Mouse (Mus musculus) spleen, embryonic (tissue): ENCODE measurements around the gene Vwa3a.
"Not testable (repeated sequence)": the region's sequence is repeated elsewhere in the genome, so short reads cannot be mapped to it uniquely, and the experiment has no call there.

Experiments
- CTCF ChIA-PET: fragments of 350-600 bp; sonication (Branson Sonifier 250); formaldehyde crosslinking; loops from one replicate; lab custom pipeline; 2022; lab: Charles Lee

Gene Vwa3a

DNA sequence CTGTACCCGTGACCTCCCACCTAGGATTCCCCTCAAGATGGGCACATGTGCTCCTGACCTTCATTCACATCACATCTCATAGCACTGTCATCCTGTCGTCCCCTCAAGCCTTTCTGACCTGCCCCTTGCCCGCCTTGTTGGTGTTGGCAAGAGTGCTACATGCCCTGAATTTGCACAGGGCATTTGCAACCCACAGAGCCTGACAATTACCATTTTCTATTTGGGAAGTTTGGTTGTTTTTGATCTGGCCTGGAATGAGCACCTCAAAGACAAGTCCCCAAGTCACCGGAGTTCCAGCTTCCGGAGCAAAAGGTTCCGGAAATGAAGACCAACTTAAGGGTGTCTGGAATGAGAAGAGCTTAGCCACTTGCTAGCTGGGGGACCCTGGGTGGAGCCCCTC is at the start of gene Vwa3a:
TSS of gene Vwa3a (plus strand) at position 301 of the 400 bp plus-strand sequence.
- CTCF ChIA-PET = no interaction called here

DNA sequence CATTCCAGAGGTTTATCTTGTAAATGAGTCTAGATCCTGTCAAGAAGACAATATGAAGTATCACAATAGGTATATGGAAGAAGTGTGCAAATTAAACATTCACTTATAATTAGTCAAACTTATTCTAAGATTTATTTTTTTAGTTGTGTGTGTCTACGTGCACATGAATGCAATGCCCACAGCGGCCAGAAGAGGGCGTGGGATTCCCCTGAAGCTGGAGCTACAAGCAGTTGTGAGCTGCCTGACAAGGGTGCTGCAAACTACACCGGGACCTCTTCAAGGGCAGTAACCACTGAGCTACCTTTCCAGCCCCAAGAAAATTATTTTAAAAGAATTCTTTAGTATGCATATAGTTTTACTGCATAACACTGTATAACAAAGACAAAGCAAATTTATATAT is 48.5 kb upstream of the Vwa3a start:
- CTCF ChIA-PET = no interaction called here

DNA sequence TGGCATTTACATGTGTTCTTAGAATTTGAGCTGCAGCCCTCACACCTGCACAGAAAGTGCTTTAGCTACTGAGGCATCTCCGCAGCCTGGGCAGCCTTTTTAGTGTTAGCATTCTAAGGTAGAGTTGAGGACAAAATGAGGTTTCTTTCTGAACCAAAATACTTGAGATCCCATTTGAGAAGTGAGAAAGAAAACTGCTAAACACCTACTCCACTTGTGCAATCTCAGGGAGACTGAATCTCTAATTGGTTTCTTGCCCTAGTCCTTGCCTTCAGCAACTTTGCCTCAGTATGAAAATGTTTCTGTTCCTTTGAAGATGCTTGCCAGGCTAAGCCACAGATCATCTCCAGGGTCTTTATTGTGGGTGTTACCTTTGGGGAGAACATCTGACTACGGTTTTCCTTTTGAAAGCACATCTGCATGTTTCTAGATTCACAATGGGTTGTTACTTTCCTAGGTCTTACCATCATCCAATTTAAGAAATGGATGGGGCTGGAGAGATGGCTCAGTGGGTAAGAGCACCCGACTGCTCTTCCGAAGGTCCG is 45.2 kb upstream of the Vwa3a start:
- CTCF ChIA-PET = no interaction called here

DNA sequence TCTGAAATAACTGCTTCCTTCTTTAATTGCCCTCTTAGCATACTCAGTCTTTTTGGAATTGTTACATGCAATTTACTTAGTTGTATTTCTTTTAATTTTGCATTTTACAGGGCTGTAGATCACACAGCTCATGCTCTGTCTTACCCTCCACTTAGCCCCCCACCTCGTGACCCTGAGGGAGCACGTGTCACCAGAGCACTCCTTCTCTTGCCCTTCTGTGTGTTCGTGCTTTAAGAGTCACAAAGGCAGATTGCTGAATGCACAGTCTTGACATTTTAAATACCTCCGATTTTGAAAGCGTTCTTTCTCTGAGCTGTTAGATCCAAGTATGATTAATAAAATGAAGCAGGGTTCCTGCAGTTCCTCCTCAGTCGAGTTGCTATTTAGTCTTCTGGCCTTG is 43.9 kb upstream of the Vwa3a start:
- CTCF ChIA-PET = no interaction called here

DNA sequence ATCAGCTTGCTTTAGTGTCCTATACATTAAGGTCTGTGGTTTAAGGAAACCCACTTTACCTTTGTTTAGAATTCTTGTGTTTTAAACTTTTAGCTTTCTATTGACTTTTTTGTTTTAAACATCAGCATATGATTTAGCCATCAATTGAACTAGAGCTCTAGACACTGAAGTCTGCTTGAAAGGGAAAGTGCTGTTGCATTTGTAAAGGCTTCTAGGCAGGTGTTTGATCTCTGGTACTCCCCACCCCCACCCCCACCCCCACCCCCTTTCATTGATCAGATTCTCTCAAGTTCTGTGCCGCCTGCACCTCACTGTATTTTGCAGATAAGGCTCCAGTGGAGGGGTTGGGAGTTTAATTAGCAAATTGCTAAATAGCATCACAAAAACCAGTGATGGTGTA is 43.5 kb upstream of the Vwa3a start:
- CTCF ChIA-PET = no interaction called here

DNA sequence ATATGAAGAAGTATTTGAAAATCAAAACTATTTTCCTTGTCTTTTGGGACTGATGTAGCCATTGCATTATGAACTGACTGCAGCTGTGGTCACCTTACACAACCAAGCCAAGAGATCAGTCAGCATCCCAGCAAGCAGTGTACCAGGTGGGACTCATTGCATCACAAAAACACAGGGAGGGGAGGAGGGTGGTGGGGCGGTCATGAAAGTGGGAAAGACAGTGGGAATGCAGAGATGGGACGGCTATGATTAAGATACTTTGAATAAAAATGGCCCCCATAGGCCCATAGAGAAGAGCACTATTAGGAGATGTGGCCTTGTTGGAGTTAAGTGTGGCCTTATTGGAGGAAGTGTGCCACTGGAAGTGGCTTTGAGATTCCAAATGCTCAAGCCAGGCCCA is 42.8 kb upstream of the Vwa3a start:
- CTCF ChIA-PET = no interaction called here

DNA sequence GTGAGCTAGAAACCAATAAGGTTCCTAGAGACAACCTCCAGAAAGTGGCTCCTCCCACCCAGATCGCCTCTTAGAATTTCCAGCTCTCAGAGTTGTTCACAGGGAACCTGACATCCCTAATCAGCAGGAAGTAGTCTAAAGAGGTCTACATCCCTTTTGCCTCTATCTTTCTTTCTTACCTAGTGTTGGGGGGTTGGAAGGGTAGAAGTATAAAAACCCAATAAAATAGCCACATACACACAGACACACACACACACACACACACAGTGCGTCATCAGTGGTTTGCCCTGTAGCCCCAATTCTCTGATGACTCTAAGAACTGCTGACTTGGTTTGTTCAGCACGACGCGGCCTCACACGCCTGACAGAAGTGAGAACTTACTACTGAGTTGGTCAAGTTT is 39.5 kb upstream of the Vwa3a start:
- CTCF ChIA-PET = no interaction called here

DNA sequence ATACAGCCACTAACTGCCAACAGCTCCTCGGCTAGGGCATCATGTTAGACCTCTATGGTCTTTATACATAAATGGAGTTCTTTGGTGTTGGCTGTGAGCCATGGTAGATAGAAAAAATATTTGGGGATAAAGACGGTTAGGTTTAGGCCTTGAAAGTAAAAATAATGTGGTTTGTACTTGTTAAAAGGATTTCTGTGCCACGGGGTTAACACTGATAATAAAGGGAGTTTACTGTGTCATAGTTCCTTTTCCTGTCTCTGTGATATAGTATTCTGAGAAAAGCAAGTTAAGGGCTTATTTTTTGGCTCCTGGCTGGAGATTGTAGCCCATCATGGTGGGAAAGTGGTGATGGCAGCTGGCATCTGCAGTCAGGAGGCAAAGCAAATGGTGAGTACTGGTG is 35.2 kb upstream of the Vwa3a start:
- CTCF ChIA-PET = no interaction called here

DNA sequence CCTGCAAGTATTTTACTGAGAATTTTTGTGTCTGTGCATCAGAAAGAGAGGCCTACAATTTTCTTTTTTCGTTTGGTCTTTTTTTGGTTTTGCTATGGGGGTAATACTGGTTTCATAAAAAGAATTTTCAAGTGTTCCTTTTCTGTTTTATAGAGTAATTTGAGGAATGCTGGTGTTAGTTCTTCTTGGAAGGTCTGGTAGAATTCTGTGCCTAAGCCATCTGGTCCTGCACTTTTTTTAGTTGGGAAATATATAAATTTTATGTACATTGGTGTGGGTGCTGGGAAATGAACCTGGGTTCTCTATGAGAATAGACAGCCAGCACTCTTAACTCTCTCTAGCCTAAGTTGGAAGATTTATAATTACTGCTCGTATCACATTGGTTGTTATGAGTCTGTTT is 27.0 kb upstream of the Vwa3a start:
- CTCF ChIA-PET = interaction anchor here (0.6 to 0.8 kb wide), 2 partner anchors 82 to 1077 kb away, joined by 3 read pairs; no protein-coding TSS in a partner anchor

DNA sequence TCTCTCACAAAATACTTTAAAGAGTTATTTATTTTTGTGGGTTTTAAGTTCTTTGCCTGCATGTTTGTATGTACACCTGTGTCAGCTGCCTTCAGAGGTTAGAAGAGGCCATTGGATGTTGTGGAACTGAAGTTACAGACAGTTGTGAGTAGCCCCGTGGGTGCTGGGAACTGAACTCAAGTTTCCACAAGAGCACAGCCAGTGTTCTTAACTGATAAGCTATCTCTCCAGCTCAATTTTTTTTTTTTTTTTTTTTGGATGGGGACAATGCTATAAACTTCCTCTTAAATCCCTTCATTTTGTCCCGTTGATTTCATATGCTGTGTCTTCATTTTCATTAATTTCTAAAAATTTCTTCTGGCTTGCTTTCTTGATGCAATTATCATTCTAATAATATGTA is 25.9 kb upstream of the Vwa3a start:
- CTCF ChIA-PET = interaction anchor here (0.6 to 0.8 kb wide), 2 partner anchors 15 to 991 kb away, joined by 3 to 4 read pairs; no protein-coding TSS in a partner anchor

DNA sequence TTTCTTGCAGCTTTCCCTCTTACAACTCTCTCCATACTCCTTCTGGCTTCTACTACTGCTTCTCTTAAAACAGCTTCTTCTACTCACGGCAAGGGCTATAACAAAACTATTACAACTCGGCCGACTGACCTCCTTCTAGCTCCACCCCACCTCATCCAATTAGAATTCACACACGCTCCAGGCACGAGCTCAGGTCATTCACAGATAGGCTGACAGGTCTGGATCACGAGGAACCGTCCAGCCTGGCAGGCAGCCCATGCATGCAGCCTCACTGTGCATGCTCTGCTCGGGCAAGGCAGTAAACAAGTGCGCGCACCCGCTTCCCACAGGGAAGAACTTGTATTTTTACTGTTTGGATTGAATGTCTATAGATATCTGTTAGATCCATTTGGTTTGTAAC is 25.2 kb upstream of the Vwa3a start:
- CTCF ChIA-PET = not testable (repeated sequence)

DNA sequence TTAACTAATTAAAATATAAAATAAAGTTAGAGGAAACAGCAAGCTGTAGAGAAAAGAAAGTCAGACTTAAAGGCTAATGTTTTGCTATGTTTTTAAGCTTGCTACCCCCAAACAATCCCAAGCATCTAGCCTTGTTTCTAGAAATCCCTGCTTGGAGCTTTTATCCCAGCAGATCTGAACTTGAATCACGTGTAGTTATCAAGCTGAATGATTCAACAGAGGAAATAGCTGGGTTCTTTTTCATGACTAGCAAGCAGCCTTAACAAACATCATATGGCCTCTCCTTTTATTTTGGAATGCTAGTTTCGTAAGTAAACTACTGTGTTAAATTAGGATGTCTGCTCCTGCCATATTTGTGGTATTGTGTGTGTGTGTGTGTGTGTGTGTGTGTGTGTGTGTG is 21.9 kb upstream of the Vwa3a start:
- CTCF ChIA-PET = no interaction called here

DNA sequence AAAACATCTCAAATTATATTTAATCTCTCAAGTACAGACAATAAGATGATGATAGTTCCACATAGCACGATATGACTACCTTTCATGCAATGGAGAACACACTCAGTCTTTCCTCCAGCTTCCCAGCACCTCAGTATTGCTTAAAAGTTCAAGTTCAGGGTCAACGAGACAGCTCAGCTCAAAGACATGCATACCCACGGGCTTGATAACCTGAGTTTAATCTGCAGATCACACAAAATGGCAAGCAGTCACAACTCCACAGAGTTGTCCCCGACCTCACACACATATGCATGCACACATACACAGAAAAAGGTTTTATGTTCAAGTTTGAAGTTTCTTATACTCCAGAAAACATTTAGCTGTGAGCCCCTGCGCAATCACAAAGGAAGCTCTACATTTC is 18.1 kb upstream of the Vwa3a start:
- CTCF ChIA-PET = no interaction called here

DNA sequence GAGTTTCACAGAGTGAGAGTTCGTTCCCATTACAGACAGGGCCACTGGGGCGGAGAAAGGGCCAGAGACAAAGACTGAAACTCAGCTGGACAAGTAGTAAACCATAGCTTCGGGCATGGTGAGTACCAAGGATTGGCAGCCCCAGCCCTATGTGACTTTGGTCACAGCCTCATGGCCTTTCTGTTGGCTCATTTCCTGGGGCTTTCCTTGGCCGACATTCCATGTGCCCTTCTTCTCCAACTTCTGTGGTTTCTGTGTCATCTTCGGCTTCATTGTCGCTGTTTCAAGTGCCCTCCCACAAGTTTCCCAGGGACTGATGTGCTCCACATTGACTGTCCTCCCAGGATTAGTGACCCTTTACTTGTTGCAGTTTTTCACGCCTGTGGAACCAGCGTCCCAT is 17.7 kb upstream of the Vwa3a start:
- CTCF ChIA-PET = no interaction called here

DNA sequence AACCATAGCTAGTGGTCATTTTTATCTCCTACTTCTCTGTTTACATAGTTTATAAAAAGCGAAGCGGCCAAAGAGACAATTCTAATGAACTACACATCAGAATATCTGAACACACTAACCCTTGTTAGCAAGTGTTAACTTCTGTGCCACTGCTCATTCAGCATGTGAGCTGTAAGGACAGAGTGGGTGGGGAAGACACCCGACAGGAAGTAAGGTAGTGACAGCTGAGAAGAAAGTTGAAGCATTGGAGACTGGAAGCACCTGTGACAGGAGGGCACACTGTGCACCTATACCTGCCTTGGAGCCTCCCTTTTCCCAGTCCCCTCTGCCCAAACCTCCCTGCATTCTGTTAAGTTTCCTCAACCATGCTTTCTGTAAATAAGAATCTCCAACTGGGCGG is 17.1 kb upstream of the Vwa3a start:
- CTCF ChIA-PET = no interaction called here

DNA sequence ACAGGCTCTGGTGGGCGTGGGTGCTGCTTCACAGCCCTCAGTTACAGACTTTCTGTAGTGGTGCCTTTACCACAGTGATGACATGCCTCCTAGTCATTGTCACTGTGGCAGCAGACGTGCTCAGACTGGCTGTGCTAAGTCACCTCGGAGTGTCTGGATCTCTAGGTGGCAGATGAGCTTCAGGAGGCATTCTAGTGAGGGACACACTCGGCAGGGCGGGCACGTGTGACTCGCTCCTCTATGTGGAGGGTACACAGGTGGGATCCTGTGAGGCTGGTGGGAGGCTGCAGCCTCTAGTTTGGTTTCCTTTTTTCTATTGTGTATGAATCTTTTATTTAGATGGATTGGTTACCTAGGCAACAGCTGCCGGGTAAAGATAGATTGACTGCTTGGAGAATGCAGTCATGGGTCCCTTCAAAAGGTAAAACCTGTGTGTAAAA is 16.3 kb upstream of the Vwa3a start:
- CTCF ChIA-PET = no interaction called here

DNA sequence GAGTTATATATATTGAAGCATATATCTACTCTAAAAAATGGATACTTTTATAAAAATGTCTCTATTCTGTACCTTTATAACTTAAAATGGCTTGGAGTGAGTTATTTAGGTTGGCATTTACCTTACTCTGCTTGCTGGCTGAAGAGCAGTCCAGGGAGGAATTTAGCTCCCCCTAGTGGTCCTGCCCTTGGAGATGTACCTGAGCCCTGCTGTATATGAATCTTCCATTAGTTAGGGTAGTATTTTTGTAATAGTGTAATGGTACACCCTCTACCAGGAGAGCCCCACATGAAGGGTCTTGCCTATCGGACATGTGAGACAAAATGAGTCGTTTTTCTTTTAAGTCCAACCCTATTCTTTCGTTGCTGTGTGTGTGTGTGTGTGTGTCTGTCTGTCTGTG is 11.5 kb upstream of the Vwa3a start:
- CTCF ChIA-PET = no interaction called here

DNA sequence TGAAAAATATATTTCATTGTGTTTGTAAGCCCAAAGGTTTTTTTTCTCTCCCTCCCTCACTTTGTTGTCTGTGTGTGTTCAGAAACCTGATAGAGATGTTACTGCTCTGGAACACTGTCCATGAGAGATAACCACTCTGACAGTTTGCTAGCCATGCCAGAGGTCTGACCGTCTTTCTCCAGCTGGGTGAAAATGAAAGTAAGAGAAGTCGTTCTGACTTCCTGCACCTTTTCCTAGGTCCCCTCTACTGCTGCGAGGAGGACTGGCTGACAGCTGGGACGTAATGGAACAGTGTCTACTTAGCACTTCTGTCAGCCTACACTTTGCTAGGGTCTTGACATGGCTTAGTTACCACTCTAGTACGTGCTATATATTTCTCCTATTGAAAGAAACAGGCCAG is 9.5 kb upstream of the Vwa3a start:
- CTCF ChIA-PET = interaction anchor here (0.7 kb wide), 1 partner anchor 13 kb away, joined by 3 read pairs; no protein-coding TSS in a partner anchor

DNA sequence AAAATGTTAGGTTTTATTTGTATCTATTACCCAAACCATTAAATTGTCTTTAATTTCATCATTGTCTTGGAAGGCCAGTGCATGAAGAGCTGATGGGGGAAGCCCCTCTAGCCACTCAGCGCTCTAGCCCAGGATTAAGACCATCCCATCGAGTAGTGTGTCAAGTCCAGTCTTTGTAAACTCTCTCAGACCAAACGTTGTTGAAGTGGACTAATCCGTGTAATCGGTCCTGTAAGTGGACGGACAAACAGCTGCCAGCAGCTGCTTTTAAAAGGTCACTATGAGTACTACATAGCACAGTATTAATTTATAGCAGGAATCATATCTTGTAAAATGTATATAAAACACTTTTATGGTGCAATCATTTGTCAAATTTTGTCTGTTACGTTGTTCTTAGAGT is 6.2 kb upstream of the Vwa3a start:
- CTCF ChIA-PET = no interaction called here

DNA sequence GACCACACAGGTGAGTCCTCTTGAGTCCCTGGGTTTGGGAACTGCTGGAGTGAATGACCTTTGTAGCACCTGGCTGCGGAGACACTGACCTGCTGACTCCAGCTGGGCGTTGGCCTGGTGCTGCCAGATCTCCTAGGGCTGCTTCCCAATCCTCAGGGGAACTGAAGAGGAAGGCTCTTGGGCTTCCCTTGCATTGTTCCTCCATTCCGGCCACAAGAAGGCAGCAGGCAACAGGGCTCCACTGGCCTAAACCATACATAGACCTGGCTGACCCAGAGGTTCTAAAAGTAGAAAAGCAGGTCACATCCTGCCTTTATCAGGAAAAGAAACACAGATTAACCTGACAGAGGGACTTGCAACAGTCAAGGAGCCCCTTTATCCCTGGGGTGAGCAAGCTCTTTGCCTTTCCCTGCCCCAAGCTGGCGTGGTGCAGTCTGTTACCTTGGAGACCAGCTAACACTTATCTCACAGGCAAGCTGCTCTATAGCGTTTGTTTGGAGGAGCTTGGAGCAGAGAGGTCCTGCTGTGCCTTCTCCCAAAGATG is 512 bp downstream of the Vwa3a start:
- CTCF ChIA-PET = no interaction called here

DNA sequence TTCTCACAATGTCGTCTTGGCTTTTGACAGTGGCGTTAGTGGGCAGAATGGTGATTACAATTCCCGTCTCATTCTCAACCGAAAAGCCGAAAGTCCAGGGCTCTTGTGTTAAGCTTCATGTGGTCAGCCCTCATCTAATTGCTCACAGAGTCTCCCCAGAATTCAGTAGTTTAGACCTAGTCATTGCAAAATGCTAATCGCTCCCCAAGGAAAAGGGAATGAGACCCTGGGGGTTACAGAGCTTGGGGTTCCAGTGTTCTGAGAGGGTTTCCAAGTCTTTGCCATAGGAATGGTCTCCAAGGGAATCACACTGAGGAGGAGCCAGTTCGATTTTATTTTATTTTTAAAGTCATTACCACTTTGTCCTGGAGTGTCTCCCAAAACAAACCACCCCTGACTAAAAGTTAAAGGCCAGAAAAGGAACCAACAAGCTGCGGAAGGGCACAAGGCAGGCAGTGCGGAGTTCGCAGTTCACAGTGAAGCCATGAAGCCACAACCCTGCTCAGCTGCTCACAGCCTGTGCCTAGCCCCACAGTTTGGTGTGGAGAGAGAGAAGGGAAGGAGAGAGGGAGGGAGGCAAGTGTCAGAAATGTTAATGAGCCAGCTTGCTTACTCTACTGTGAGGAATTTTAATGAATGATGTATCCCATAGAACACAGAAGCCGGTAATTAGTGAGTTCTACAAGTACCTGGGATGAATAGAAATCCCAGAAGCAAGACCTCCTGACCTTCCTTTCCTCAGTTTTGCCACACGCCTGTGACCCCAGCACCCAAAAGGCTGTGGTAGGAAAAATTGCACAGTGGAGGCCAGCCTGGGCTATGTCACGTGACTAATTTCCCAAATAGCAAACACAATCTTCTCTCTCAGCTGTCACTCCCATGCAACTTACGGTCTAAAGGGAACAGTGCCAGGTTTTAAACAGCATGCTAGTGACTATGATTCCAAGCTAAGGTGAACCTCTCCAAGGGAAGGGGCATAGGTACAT is 4.5 kb downstream of the Vwa3a start:
- CTCF ChIA-PET = no interaction called here

DNA sequence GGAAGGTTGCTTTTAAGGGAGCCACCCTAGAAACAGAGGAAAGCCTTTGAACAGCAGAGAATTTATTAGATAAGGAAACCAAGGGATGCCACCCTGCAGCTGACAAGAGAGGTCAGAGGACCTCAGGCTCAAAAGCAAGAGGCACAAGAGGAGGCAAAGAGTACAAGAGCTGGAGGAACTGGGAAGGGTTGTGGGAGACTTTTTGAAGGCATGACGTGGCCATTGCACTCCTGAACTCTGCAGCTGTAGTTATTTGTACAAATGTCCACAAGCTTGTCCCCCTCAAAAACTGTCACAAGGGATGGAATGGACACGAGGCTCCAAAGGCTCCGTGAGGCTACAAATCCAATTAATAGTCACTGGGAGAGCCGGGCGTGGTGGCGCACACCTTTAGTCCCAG is 5.5 kb downstream of the Vwa3a start:
- CTCF ChIA-PET = no interaction called here

DNA sequence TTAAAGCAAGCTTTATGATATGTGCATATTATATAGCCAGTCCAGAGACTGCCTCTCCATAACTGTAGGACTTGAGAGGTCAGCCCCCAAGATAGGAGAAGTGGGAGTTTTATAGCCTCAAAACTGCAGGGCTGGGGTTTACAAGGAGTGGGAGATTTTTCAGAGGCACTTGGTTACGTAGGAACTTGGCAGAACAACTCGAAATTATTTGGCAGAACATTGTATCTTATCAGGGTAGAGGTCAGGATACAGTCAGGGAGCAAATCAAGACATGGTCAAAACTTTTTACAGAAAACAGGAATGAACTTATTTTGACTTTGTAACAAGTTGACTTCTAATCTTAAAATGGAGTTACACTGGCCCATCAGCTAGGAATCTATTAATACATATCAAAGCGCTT is 6.9 kb downstream of the Vwa3a start:
- CTCF ChIA-PET = no interaction called here
